Mouse (Mus musculus): ENCODE measurements around the gene Aspdh.

The Aspdh gene

GRCm38 (mm10) chr7:44471880-44472557 is 6.8 kb downstream of the Aspdh start:
- DNase-seq (ENCODE audit: low spot score) = no peak

DNA sequence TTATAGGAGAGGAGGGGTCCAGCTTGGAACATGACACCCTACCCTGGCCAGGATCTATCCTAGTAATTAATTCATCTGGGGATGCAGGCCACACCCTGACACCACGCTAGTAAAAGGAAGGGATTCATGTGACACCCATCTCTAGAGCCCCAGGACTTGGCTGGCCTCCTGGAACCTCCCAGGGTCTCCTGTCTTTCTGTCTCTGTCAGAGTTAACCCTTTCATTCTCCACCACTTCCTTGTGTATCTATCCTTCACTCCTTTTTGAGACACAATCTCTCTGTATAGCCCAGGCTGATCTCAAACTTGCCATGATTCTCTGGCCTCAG is 7.3 kb downstream of the Aspdh start:
- no peak for DNase-seq (ENCODE audit: low spot score)

DNA sequence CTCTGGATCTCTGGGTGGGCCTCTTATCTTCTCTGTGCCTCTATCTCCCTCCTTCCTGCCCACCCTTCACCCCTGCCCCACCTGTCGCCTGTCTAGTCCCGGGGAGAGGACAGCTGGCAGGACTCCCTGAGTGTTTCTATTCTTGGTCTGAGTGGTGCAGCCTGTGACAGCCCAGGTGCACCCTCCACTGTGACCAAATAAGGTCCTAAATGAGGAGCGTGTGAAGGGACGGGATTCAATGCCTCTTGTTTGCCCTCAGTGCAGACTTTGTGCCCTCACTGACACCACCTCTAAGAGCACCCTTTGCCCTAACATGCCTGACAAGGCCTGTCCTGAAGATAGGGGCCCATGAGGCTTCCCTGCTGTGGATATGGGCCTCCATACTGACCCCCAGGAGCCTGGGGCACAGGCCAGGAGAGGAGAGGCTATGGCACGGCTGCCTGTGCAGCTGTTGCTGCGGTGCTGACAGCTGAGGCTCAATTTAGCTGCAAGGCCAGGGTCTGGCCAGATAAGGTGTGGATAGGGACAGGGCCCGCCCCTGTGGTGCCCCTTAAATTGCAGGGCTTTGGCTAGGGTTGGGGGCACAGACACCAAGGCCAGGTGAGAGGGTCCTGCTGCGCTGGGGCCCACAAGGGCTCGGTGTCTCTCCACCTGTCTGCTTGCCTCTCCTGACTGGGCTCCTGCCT is 7.9 kb downstream of the Aspdh start:
- no peak for DNase-seq (ENCODE audit: low spot score)

DNA sequence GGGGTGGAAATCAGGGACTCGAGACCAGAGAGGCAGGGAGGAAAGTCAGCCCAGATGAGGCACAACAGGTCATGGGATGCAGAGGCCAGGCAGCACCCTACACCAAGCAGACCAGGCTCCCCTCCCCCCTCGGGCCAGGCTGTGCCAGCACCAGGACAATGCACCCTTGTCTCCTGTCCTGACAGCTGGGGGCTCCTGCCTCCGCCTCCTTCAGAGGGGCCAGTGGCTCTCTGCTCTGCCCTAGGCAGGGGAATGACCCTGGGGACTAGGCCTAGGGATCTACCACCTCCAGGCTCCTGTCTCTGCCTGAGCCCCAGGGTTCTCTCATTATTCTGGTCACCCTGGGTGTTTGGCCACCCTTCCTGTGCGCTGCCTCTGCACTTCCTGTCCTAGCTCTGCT is 9.2 kb downstream of the Aspdh start:
- DNase-seq (ENCODE audit: low spot score) = no peak

- no peak for DNase-seq (ENCODE audit: low spot score)
Observed at GRCm38 (mm10) chr7:44475046-44475614, 9.9 kb downstream of the Aspdh start.

DNA sequence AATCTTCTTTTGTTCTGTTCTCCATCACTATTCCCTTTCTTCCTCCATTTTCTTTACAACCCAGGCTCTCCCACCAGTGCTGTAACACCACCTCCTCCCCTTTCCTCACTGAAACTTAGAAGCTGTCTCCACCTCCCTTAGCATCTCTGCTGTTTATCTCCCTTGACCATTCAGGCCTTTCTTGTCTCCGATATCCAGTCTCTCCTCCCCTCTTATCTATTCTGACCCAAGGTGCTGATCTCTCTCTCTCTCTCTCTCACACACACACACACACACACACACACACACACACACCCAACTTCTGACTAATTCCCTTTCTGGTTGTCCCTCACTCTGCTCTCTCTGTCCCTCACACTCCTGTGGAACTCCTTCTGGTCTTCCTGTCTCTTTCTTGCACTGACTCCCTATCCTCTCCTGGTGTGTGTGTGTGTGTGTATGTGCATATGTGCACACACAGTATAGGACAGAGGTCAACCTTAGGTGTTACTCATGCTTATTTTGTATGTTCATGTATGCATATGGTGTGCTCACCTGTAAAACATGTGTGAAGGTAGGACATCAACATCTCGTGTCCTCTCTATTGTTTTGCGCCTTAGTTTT is 17.7 kb downstream of the Aspdh start:
- DNase-seq (ENCODE audit: low spot score) = peak; percentile 83

DNA sequence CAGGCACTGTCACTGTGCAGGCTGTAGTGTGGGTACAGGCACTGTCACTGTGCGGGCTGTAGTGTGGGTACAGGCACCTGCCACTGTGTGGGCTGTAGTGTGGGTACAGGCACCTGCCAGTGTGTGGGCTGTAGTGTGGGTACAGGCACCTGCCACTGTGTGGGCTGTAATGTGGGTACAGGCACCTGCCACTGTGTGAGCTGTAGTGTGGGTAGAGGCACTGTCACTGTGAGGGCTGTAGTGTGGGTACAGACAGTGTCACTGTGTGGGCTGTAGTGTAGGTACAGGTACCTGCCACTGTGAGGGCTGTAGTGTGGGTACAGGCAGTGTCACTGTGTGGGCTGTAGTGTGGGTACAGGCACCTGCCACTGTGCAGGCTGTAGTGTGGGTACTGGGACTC is 18.9 kb downstream of the Aspdh start:
- DNase-seq (ENCODE audit: low spot score) = no peak

DNA sequence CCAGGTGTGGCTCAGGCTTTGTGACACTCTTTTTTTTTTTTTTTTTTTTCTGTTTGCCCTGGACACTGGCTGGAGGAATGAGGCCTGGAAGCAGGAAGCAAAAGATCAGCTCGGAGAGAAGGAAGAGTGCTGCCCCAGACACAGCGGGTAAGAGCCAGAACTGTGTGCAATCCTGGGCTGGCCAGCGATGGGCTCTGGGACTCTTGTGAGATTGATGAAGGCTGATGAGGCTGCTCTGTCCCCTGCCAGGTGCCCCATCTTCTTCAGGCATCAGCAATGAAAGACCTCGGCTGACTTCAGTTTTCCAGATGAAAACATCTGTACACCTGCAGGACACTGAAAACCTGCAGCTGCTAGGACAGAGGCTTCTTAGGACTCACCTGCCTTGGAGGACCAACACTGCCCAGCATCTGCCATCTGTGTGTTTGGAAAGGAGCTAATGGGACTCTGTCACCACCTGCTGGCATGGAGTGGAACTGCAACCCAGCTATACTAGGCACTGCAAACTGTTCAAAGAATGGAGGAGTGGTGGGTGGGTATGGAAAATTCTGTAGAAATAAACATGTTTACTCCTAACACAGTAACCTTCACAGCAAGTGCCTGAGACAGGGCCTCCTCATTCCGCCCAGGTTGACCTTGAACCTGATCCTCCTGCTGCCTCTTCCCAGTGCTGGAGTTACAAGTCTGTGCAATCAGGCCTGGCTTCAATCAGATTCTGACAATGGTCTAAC is 19.8 kb downstream of the Aspdh start:
- peak; percentile 86 for DNase-seq (ENCODE audit: low spot score)

GRCm38 (mm10) chr7:44485572-44486195 is 20.5 kb downstream of the Aspdh start:
- DNase-seq (ENCODE audit: low spot score) = no peak

DNA sequence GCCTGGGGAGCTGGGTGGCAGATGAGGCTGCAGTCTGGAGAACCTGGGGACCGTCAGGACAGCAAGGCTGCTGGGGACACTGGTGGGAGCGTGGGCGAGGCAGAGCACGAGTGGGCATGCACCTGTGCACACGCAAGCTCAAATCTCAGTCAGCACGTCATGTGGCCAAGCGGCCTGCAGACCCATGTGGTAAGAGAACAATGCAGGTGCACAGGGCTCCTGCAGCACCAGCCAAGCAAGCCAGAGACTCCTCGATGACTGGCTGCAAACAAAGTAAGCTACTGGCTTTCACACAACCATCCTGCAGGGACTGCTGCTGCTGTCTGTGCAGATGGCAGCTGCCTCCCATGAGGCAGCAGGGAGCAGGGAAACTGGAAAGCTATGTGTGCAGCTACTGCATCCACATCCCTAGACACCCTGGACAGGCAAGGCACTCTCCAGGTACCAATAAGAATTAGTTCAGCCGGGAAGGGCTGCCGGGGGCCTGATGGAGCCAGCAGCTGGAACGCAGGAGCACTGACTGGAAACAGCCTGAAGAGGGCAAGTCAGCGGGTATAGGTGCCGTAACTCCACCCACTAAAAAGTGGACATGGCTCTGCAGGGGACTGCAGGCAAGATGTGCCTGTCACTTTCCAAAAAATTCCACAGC is 21.9 kb downstream of the Aspdh start:
- DNase-seq (ENCODE audit: low spot score) = no peak

DNA sequence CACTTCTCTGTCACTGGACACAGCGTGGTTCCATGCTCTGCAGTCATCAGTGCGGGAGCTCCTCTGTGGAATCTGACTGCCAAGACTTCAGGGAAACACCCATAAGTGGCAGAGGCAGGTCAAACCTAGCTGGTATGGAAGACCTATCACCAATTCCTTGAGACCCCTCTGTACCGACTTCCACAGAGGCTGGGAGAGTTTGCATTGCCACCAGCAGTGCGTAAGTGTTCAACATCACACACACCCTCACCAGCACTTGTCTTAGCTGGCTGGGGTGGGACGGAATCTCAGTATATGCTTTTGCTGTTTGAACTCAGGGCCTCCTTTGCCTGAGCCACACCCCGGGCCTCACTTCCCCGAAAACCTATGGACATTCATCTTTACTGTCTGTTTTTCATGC is 22.7 kb downstream of the Aspdh start:
- DNase-seq (ENCODE audit: low spot score) = no peak

DNA sequence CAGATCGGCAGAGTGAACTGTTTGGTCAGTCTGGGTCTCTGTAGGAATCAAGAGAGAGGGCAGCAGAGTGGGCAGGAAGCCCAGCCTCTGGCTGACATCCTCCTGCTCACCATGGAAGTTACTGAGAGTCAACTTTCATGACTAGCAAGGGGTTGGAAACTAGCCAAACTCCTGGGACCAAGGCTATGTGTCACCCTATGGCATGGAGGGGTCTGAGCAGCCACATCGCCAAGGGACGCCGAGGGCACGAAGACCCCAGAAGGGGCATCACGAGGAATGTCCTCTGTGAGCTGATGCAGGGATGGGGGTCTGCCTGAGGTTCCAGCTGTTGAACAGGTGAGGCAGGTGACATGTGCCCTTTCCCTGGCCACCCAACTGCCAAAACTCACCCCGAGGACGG is 23.4 kb downstream of the Aspdh start:
- no peak for DNase-seq (ENCODE audit: low spot score)

GRCm38 (mm10) chr7:44490281-44490680 is 25.1 kb downstream of the Aspdh start:
- no peak for DNase-seq (ENCODE audit: low spot score)

DNA sequence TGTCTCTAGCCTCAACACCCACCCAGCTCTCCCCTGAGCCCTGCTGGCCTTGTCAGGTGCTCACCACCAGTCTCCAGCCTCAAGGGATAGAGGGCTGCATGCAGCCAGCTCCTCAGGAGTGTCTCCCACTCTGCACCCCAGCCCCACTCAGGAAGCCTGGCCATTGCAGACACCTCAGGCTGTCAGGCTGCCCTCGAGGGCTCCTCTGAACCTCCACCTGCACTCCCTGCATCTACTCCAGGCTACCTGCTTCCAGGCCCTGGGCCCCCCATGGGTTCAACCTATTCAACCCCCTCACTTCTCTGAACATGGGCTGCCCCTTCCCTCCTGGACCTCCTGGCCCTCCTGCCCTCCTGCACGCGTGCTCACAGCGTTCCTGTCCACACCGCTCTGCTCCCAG is 26.2 kb downstream of the Aspdh start:
- DNase-seq (ENCODE audit: low spot score) = no peak

GRCm38 (mm10) chr7:44492166-44492826 is 27.1 kb downstream of the Aspdh start:
- DNase-seq (ENCODE audit: low spot score) = no peak

GRCm38 (mm10) chr7:44494681-44495080 is 29.5 kb downstream of the Aspdh start:
- no peak for DNase-seq (ENCODE audit: low spot score)

DNA sequence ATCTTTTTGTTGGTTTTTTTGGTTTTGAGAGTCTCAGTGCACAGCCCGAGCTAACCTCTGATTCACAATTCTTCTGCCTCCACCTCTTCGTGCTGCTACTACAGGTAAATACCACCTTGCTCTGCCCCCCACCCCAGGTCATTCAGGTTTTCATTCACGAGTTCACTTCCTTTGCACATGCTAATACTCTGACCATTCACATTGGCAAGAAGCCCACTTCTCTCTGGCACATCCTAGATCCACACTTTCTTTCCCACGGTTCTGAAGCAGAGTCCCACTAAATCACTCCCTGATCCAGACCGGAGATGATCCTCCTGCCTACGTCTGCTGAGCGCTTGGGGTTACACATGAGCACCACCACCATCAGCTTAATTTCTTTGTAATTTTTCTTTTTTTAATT is 29.9 kb downstream of the Aspdh start:
- no peak for DNase-seq (ENCODE audit: low spot score)

GRCm38 (mm10) chr7:44495992-44496770 is 31.0 kb downstream of the Aspdh start, which contains the start of the genes Emc10 and Fam71e1:
Gene Emc10, minus strand, starts transcription at chr7:44496529.
Gene Fam71e1, plus strand, starts transcription at chr7:44496581.
- DNase-seq (ENCODE audit: low spot score) = peak; percentile 100

DNA sequence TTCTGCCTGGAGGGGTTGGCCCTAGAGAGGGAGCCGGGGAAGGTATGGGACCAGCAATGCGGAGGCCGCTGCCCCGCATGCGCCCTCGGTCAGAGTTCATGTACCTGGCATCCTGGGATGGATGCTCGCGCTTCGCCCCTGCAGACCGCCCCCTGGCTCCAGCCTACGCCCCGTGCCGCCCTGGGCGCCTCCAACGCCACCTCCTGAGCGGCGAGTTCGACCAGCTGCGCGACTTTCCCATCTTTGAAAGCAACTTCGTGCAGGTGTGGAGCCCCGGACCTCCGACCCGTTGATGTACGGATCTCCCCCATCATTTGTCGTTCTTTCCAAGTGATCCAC is 31.5 kb downstream of the Aspdh start:
- no peak for DNase-seq (ENCODE audit: low spot score)

GRCm38 (mm10) chr7:44497361-44498055 is 32.3 kb downstream of the Aspdh start:
- no peak for DNase-seq (ENCODE audit: low spot score)
